Mouse (Mus musculus) lung, postnatal 0 days (tissue): Measurements from ENCODE around the gene Cog5. TPM values are rescaled to one million over a fixed set of nuclear protein-coding genes. Genes with fewer than 3 reads are reported as not detected.

Source experiments
- ATAC-seq: fragments of 200-750 bp; cut with Nextera tagmentation; 2 replicates; pipeline ENCODE4 v1.8.0; 2017; ENCODE audit warnings: moderate library complexity
- DNase-seq: peaks from one replicate; pipeline ENCODE4 v3.0.0-alpha.2; 2016; ENCODE audit warnings: low spot score
- H3K27ac ChIP-seq: fragments of 300-500 bp; sonication (generic); 2 replicates; pipeline ENCODE4 v1.5.1; 2014; ENCODE audit warnings: antibody characterized with exemption, mild to moderate bottlenecking, low read length, mixed read lengths
- H3K27me3 ChIP-seq: fragments of 300-500 bp; sonication (generic); replicated peaks from 2 replicates; pipeline ENCODE4 v1.6.1; 2014; ENCODE audit warnings: low read length, mixed read lengths; ENCODE audit not compliant: insufficient read depth
- H3K36me3 ChIP-seq: fragments of 300-500 bp; sonication (generic); 2 replicates; pipeline ENCODE4 v1.6.1; 2014; ENCODE audit warnings: low read length, mixed read lengths; ENCODE audit not compliant: insufficient read depth
- H3K4me1 ChIP-seq: fragments of 300-500 bp; sonication (generic); 2 replicates; pipeline ENCODE4 v1.6.1; 2014; ENCODE audit warnings: antibody characterized with exemption, low read depth, low read length, mixed read lengths; ENCODE audit not compliant: insufficient read depth
- H3K4me2 ChIP-seq: fragments of 300-500 bp; sonication (generic); replicated peaks from 2 replicates; pipeline ENCODE4 v1.6.1; 2014; ENCODE audit warnings: low read depth, mild to moderate bottlenecking, low read length, moderate library complexity, mixed read lengths
- H3K4me3 ChIP-seq: fragments of 300-500 bp; sonication (generic); 2 replicates; pipeline ENCODE4 v1.5.1; 2014; ENCODE audit warnings: low read depth, low read length
- H3K9ac ChIP-seq: fragments of 300-500 bp; sonication (generic); replicated peaks from 2 replicates; pipeline ENCODE4 v1.6.1; 2014; ENCODE audit warnings: low read depth, mild to moderate bottlenecking
- H3K9me3 ChIP-seq: fragments of 300-500 bp; sonication (generic); 2 replicates; pipeline ENCODE4 v1.6.1; 2016; ENCODE audit warnings: low read length, mixed read lengths
- CTCF ChIP-seq: IDR thresholded peaks from 2 replicates; pipeline ENCODE4 v1.5.1; 2016; ENCODE audit warnings: antibody characterized with exemption, mild to moderate bottlenecking
- EP300 ChIP-seq: IDR thresholded peaks from 2 replicates; pipeline ENCODE4 v1.6.1; 2016; ENCODE audit warnings: antibody characterized with exemption, mild to moderate bottlenecking, control low read depth
- WGBS: fragments of 180-500 bp; shearing (Covaris S2); extraction: QIAGEN DNeasy Blood & Tissue Kit; methylation state at CpG from one replicate; pipeline ENCODE4 v1.1.7; 2014; 5-methylcytosine and 5-hydroxymethylcytosine counted together
- polyA plus RNA-seq: library from polyadenylated mRNA; unstranded; fragments of >200 nt; fragmentation: Nextera tagmentation; extraction: Ambion mirVana; gene quantifications from 2 replicates; pipeline ENCODE4 v1.2.1, GENCODE M21; 2015

Cog5 gene
- polyA plus RNA-seq, 1 experiment from 2014 or later = 17.0 TPM

- Histone ChIP-seq H3K9me3 (no peaks in the 10 kb centered on the region), H3K4me2 (no peak overlapping the region), H3K27me3 (no peaks in the 10 kb centered on the region), H3K4me1 (no peaks in the 10 kb centered on the region), H3K4me3 (no peak overlapping the region), H3K36me3 (no peaks in the 10 kb centered on the region), H3K9ac (no peak overlapping the region), H3K27ac (no peak overlapping the region)
- DNase-seq (no peak), ATAC-seq (no peak)
- 71% methylated on average over 7 of the region's 7 CpGs for WGBS
- TF ChIP-seq CTCF (no peak), EP300 (no peak)
Measured at GRCm38 (mm10) chr12:31983238-31983637, 328.6 kb downstream of the Cog5 start.

- TF ChIP-seq EP300 (no peak), CTCF (no peak)
- 78% methylated on average over 6 of the region's 6 CpGs for WGBS
- Histone ChIP-seq H3K4me3 (no peak overlapping the region), H3K36me3 (no peaks in the 10 kb centered on the region), H3K27me3 (no peaks in the 10 kb centered on the region), H3K4me1 (no peaks in the 10 kb centered on the region), H3K27ac (no peak overlapping the region), H3K9me3 (no peaks in the 10 kb centered on the region), H3K9ac (no peak overlapping the region), H3K4me2 (no peak overlapping the region)
- ATAC-seq (no peak), DNase-seq (no peak)
Measured at GRCm38 (mm10) chr12:31983769-31984168, 329.1 kb downstream of the Cog5 start.

GRCm38 (mm10) chr12:31984206-31984605 is 329.5 kb downstream of the Cog5 start:
- DNase-seq = no peak
- H3K27ac ChIP-seq = no peak overlapping the region
- ATAC-seq = no peak
- no peaks in the 10 kb centered on the region for H3K4me1 ChIP-seq
- H3K36me3 ChIP-seq = no peaks in the 10 kb centered on the region
- H3K9me3 ChIP-seq = no peaks in the 10 kb centered on the region
- H3K4me3 ChIP-seq = no peak overlapping the region
- no peak overlapping the region for H3K9ac ChIP-seq
- no peak overlapping the region for H3K4me2 ChIP-seq
- no peaks in the 10 kb centered on the region for H3K27me3 ChIP-seq
- 48% methylated on average over 2 of the region's 2 CpGs for WGBS
- no peak for TF ChIP-seq CTCF
- TF ChIP-seq EP300 = no peak

- Histone ChIP-seq H3K27me3 (no peaks in the 10 kb centered on the region), H3K4me1 (no peaks in the 10 kb centered on the region), H3K4me2 (no peak overlapping the region), H3K27ac (no peak overlapping the region), H3K36me3 (no peaks in the 10 kb centered on the region), H3K4me3 (no peak overlapping the region), H3K9ac (no peak overlapping the region), H3K9me3 (no peaks in the 10 kb centered on the region)
- ATAC-seq = no peak
- no peak for TF ChIP-seq EP300
- no peak for TF ChIP-seq CTCF
- no peak for DNase-seq
- 63% methylated on average over 12 of the region's 12 CpGs for WGBS
Measured at GRCm38 (mm10) chr12:31984664-31985063, 330.0 kb downstream of the Cog5 start.

- DNase-seq (no peak), ATAC-seq (no peak)
- H3K4me3 ChIP-seq = no peak overlapping the region
- TF ChIP-seq CTCF (no peak), EP300 (no peak)
- H3K27me3 ChIP-seq = no peaks in the 10 kb centered on the region
- no peaks in the 10 kb centered on the region for H3K4me1 ChIP-seq
- no peak overlapping the region for H3K9ac ChIP-seq
- H3K4me2 ChIP-seq = no peak overlapping the region
- WGBS = 92% methylated on average over 6 of the region's 6 CpGs
- no peaks in the 10 kb centered on the region for H3K9me3 ChIP-seq
- H3K27ac ChIP-seq = no peak overlapping the region
- no peaks in the 10 kb centered on the region for H3K36me3 ChIP-seq
Measured at GRCm38 (mm10) chr12:31985738-31986137, 331.1 kb downstream of the Cog5 start.

GRCm38 (mm10) chr12:31986463-31986862 is 331.8 kb downstream of the Cog5 start:
- Histone ChIP-seq H3K27me3 (no peaks in the 10 kb centered on the region), H3K4me3 (no peak overlapping the region), H3K4me2 (no peak overlapping the region), H3K9ac (no peak overlapping the region), H3K27ac (no peak overlapping the region), H3K9me3 (no peaks in the 10 kb centered on the region), H3K4me1 (no peaks in the 10 kb centered on the region), H3K36me3 (no peaks in the 10 kb centered on the region)
- DNase-seq (no peak), ATAC-seq (no peak)
- 89% methylated on average over 2 of the region's 2 CpGs for WGBS
- TF ChIP-seq CTCF (no peak), EP300 (no peak)

Other genes starting within 250 kb of the Cog5 start
- gene Cbll1, start 155.3 kb upstream of the Cog5 start, polyA plus RNA-seq = 7.2 and 9.0 TPM in 2 replicates
- 0.54 TPM in 1 of 2 replicates, not detected in the other for gene Slc26a4, start 94.9 kb upstream of the Cog5 start, polyA plus RNA-seq
- gene Bcap29, start 20.2 kb upstream of the Cog5 start, polyA plus RNA-seq = 30.1 and 30.3 TPM in 2 replicates
- gene Dus4l, start within 50 bp of the Cog5 start, polyA plus RNA-seq = 7.4 and 8.9 TPM in 2 replicates
- gene Gpr22, start 59.1 kb downstream of the Cog5 start, polyA plus RNA-seq = 0.08 and 0.24 TPM in 2 replicates